Mouse (Mus musculus): ENCODE results near the gene Ddx4. TPM values are rescaled to one million over a fixed set of nuclear protein-coding genes. Genes with fewer than 3 reads are reported as not detected.

Ddx4 gene
- total RNA-seq (2021), result under 1 TPM in 1 of 2 experiments, not detected in 1; 0.14 TPM

GRCm38 (mm10) chr13:112652205-112652604 lies at the start of gene Ddx4:
Ddx4 (minus strand) TSS chr13:112652475.
- DNase-seq, result no peak
- intact Hi-C loops (cut with DNase I), result no loop called here

- DNase-seq, result peak in 1 of 2 experiments; percentile 33
- intact Hi-C loops (cut with DNase I), result no loop called here
Measured at GRCm38 (mm10) chr13:112701256-112701655, 49.0 kb upstream of the Ddx4 start.

GRCm38 (mm10) chr13:112695526-112696240 lies 43.4 kb upstream of the Ddx4 start:
- no peak for DNase-seq
- intact Hi-C loops (cut with DNase I), result no loop called here

- intact Hi-C loops (cut with DNase I), result no loop called here
- no peak for DNase-seq
Measured at GRCm38 (mm10) chr13:112692870-112693553, 40.7 kb upstream of the Ddx4 start.

- no peak for DNase-seq
- intact Hi-C loops (cut with DNase I), result no loop called here
Measured at GRCm38 (mm10) chr13:112686155-112686554, 33.9 kb upstream of the Ddx4 start.

- no peak for DNase-seq
- intact Hi-C loops (cut with DNase I), result no loop called here
Measured at GRCm38 (mm10) chr13:112683970-112684369, 31.7 kb upstream of the Ddx4 start.

- intact Hi-C loops (cut with DNase I), result no loop called here
Measured at GRCm38 (mm10) chr13:112683312-112683711, 31.0 kb upstream of the Ddx4 start.

GRCm38 (mm10) chr13:112678154-112678553 lies 25.9 kb upstream of the Ddx4 start:
- intact Hi-C loops (cut with DNase I), result loop anchor here (5.0 kb wide), 1 partner anchor 44 kb away; no protein-coding TSS in a partner anchor
- DNase-seq, result no peak

More at GRCm38 (mm10) chr13:112683312-112683711, 31.0 kb upstream of the Ddx4 start:
- no peak for DNase-seq

GRCm38 (mm10) chr13:112673899-112674447 lies 21.7 kb upstream of the Ddx4 start:
- DNase-seq, result peak; percentile 61 to 73
- intact Hi-C loops (cut with DNase I), result loop anchor here (1.0 to 5.0 kb wide), 6 partner anchors 78 to 362 kb away; partner anchors contain the start of genes Dhx29 and Mtrex

- DNase-seq, result no peak
- intact Hi-C loops (cut with DNase I), result loop anchor here (5.0 kb wide), 3 partner anchors 80 to 255 kb away; partner anchors contain the start of genes Dhx29 and Mtrex
Measured at GRCm38 (mm10) chr13:112672797-112673196, 20.5 kb upstream of the Ddx4 start.

- no peak for DNase-seq
- intact Hi-C loops (cut with DNase I), result loop anchor here (5.0 kb wide), 3 partner anchors 81 to 256 kb away; partner anchors contain the start of genes Dhx29 and Mtrex
Measured at GRCm38 (mm10) chr13:112671708-112672107, 19.4 kb upstream of the Ddx4 start.

GRCm38 (mm10) chr13:112667215-112667614 lies 14.9 kb upstream of the Ddx4 start:
- DNase-seq, result no peak
- intact Hi-C loops (cut with DNase I), result no loop called here

GRCm38 (mm10) chr13:112666433-112667024 lies 14.3 kb upstream of the Ddx4 start:
- no peak for DNase-seq
- intact Hi-C loops (cut with DNase I), result no loop called here

GRCm38 (mm10) chr13:112661687-112662086 lies 9.4 kb upstream of the Ddx4 start:
- no peak for DNase-seq
- intact Hi-C loops (cut with DNase I), result no loop called here

- intact Hi-C loops (cut with DNase I), result no loop called here
- DNase-seq, result peak; percentile 87
Measured at GRCm38 (mm10) chr13:112660574-112661381, 8.5 kb upstream of the Ddx4 start, which contains the start of gene Slc38a9. Slc38a9 (plus strand) TSS chr13:112660751.

GRCm38 (mm10) chr13:112659986-112660573 lies 7.8 kb upstream of the Ddx4 start:
- intact Hi-C loops (cut with DNase I), result no loop called here

GRCm38 (mm10) chr13:112651183-112651582 lies 1.1 kb downstream of the Ddx4 start:
- DNase-seq, result no peak
- intact Hi-C loops (cut with DNase I), result no loop called here

More at GRCm38 (mm10) chr13:112659986-112660573, 7.8 kb upstream of the Ddx4 start:
- no peak for DNase-seq

- DNase-seq, result no peak
- intact Hi-C loops (cut with DNase I), result no loop called here
Measured at GRCm38 (mm10) chr13:112645529-112646186, 6.6 kb downstream of the Ddx4 start.

GRCm38 (mm10) chr13:112644996-112645395 lies 7.3 kb downstream of the Ddx4 start:
- intact Hi-C loops (cut with DNase I), result no loop called here
- no peak for DNase-seq
